In the genomic region with DNA sequence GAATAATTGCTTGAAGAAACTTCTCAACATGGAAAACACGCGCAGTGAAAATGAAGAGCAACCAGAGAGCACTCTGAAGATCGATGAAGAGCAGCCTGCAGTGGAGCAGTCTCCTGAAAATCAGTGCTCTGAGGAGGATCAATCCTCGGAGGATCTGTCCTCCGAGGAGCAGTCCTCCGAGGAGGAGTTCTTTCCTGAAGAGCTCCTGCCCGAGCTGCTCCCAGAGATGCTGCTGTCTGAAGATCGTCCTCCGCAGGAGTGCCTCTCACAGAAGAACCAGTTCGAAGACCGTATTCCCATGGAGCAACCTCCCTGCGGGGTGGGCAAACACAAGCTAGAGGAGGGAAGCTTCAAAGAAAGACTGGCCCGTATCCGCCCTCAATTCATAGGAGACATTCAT, we compare ENCODE assay signal across 9 mouse cellular contexts. TPM values are rescaled to one million over a fixed set of nuclear protein-coding genes. Genes with fewer than 3 reads are reported as not detected.
DNase-seq lines count a peak whose midpoint lies in the region; ATAC-seq lines count a peak whose summit lies in the region.
"Had no signal": no experiment of that assay in that cellular context is flagged by ENCODE, and none has a peak within 500 bp of the region (broad histone marks: within the 10 kb centered on the region; RNA-seq: fewer than 3 reads in every experiment).

No protein-coding gene starts in this region.

- no peaks in the 10 kb centered on the region for H3K4me1 ChIP-seq in kidney, embryonic 16.5 days (ENCODE audit: insufficient read depth, low read length)
- H3K4me1 ChIP-seq in embryonic facial prominence, embryonic 11.5 days (ENCODE audit: control insufficient read depth, insufficient read depth, low read length) = no peaks in the 10 kb centered on the region
- H3K4me1 ChIP-seq in hindbrain, embryonic 16.5 days (ENCODE audit: control insufficient read depth, insufficient read depth, low read depth, low read length) = no peaks in the 10 kb centered on the region
- no peaks in the 10 kb centered on the region for H3K4me1 ChIP-seq in midbrain, embryonic 11.5 days (ENCODE audit: control insufficient read depth, insufficient read depth, low read length)

- H3K27me3 ChIP-seq in kidney, embryonic 16.5 days (ENCODE audit: insufficient read depth, low read length) = peaks cover 9% of the 10 kb centered on the region
- no peaks in the 10 kb centered on the region for H3K27me3 ChIP-seq in embryonic facial prominence, embryonic 11.5 days (ENCODE audit: control insufficient read depth, insufficient read depth, low read length)
- H3K27me3 ChIP-seq in hindbrain, embryonic 16.5 days (replicated peaks; ENCODE audit: control insufficient read depth, insufficient read depth, low read length) = no peaks in the 10 kb centered on the region
- H3K27me3 ChIP-seq in midbrain, embryonic 11.5 days (ENCODE audit: control insufficient read depth, insufficient read depth, low read length) = no peaks in the 10 kb centered on the region; the same call in 1 of the 2 replicates

- DNase-seq in kidney, adult 8-10 months = no peak
- DNase-seq in embryonic facial prominence, embryonic 11.5 days (ENCODE audit: low spot score) = no peak
- DNase-seq in midbrain, embryonic 11.5 days (ENCODE audit: low spot score, missing footprints) = no peak
- DNase-seq in thymus, postnatal 4 days = no peak
- DNase-seq in frontal cortex, postnatal 25 days (ENCODE audit: low spot score in 2 of 2) = no peak
- no peak for DNase-seq in thymus, postnatal 0 days (ENCODE audit: low spot score)

- peak overlapping the region; percentile 59 for H3K4me3 ChIP-seq in kidney, embryonic 16.5 days (ENCODE audit: low read length)
- H3K4me3 ChIP-seq in embryonic facial prominence, embryonic 11.5 days (ENCODE audit: low read depth, low read length) = peak overlapping the region; percentile 49
- peak overlapping the region; percentile 50 for H3K4me3 ChIP-seq in hindbrain, embryonic 16.5 days (ENCODE audit: low read length)
- H3K4me3 ChIP-seq in midbrain, embryonic 11.5 days (ENCODE audit: low read depth, low read length) = peak overlapping the region; percentile 49

- peak; percentile 10; the same call in 1 of the 2 replicates for ATAC-seq in kidney, embryonic 16.5 days (ENCODE audit: low FRiP score, low TSS enrichment)
- ATAC-seq in embryonic facial prominence, embryonic 11.5 days (replicated peaks; ENCODE audit: insufficient number of reproducible peaks, low FRiP score, low TSS enrichment, low read depth) = no peak
- peak; percentile 43; the same call in 1 of the 2 replicates for ATAC-seq in hindbrain, embryonic 16.5 days
- peak; percentile 52 for ATAC-seq in midbrain, embryonic 11.5 days (ENCODE audit: low FRiP score)

- H3K9me3 ChIP-seq in kidney, embryonic 16.5 days (ENCODE audit: low read length) = no peaks in the 10 kb centered on the region
- no peaks in the 10 kb centered on the region for H3K9me3 ChIP-seq in embryonic facial prominence, embryonic 11.5 days (replicated peaks; ENCODE audit: control insufficient read depth, low read length)
- no peaks in the 10 kb centered on the region for H3K9me3 ChIP-seq in hindbrain, embryonic 16.5 days (ENCODE audit: control insufficient read depth, low read length)
- H3K9me3 ChIP-seq in midbrain, embryonic 11.5 days (ENCODE audit: control insufficient read depth, low read length) = no peaks in the 10 kb centered on the region
- H3K9me3 ChIP-seq: megakaryocyte, embryonic 14.5 days had no signal

- peak overlapping the region; percentile 79 for H3K27ac ChIP-seq in kidney, embryonic 16.5 days (ENCODE audit: low read length)
- peak overlapping the region; percentile 35; the same call in 1 of the 2 replicates for H3K27ac ChIP-seq in embryonic facial prominence, embryonic 11.5 days (replicated peaks; ENCODE audit: low read depth, low read length)
- H3K27ac ChIP-seq in hindbrain, embryonic 16.5 days (ENCODE audit: low read depth, low read length) = peak overlapping the region; percentile 90
- peak overlapping the region; percentile 71; the same call in 1 of the 2 replicates for H3K27ac ChIP-seq in midbrain, embryonic 11.5 days (ENCODE audit: low read depth, low read length)

- peak overlapping the region; percentile 63 for H3K4me2 ChIP-seq in kidney, embryonic 16.5 days (replicated peaks; ENCODE audit: low read depth, low read length)
- H3K4me2 ChIP-seq in embryonic facial prominence, embryonic 11.5 days (ENCODE audit: low read depth, low read length) = peak overlapping the region; percentile 48
- H3K4me2 ChIP-seq in hindbrain, embryonic 16.5 days (ENCODE audit: low read length) = peak overlapping the region; percentile 55
- peak overlapping the region; percentile 53 for H3K4me2 ChIP-seq in midbrain, embryonic 11.5 days

- H3K9ac ChIP-seq in kidney, embryonic 16.5 days (replicated peaks; ENCODE audit: low read length) = peak overlapping the region; percentile 74
- peak overlapping the region; percentile 68 for H3K9ac ChIP-seq in embryonic facial prominence, embryonic 11.5 days (replicated peaks; ENCODE audit: low read length)
- peak overlapping the region; percentile 72 for H3K9ac ChIP-seq in hindbrain, embryonic 16.5 days (ENCODE audit: low read depth, low read length)
- peak overlapping the region; percentile 71 for H3K9ac ChIP-seq in midbrain, embryonic 11.5 days (ENCODE audit: low read length)

- no peaks in the 10 kb centered on the region for H3K36me3 ChIP-seq in kidney, embryonic 16.5 days (ENCODE audit: insufficient read depth, low read length)
- H3K36me3 ChIP-seq in embryonic facial prominence, embryonic 11.5 days (replicated peaks; ENCODE audit: control insufficient read depth, insufficient read depth, low read depth, low read length) = no peaks in the 10 kb centered on the region
- no peaks in the 10 kb centered on the region for H3K36me3 ChIP-seq in hindbrain, embryonic 16.5 days (ENCODE audit: control insufficient read depth, insufficient read depth, low read length)
- no peaks in the 10 kb centered on the region for H3K36me3 ChIP-seq in midbrain, embryonic 11.5 days (ENCODE audit: control insufficient read depth, insufficient read depth, low read length)

- WGBS in kidney, embryonic 16.5 days = 25% methylated on average over 14 of the region's 14 CpGs
- WGBS in embryonic facial prominence, embryonic 11.5 days = 29% methylated on average over 14 of the region's 14 CpGs
- 26% methylated on average over 14 of the region's 14 CpGs for WGBS in hindbrain, embryonic 16.5 days
- 22% methylated on average over 14 of the region's 14 CpGs for WGBS in midbrain, embryonic 11.5 days

RNA-seq across cellular contexts. Expression of gene Tceal1, which starts 1.0 kb away (rescaled TPM):
- 9.7 and 10.9 TPM in 2 replicates for polyA plus RNA-seq in kidney, embryonic 16.5 days (2015; fragmentation: Nextera tagmentation; extraction: Ambion mirVana)
- 9.5 and 11.5 TPM in 2 replicates for polyA plus RNA-seq in embryonic facial prominence, embryonic 11.5 days (2014; fragmentation: Nextera tagmentation; extraction: Ambion mirVana)
- polyA plus RNA-seq in hindbrain, embryonic 16.5 days (2015; fragmentation: Nextera tagmentation; extraction: Ambion mirVana) = 23.2 and 27.7 TPM in 2 replicates
- 11.4 and 14.5 TPM in 2 replicates for polyA plus RNA-seq in midbrain, embryonic 11.5 days (2014; fragmentation: Nextera tagmentation; extraction: Ambion mirVana)
- 0.66 and 0.73 TPM in 2 replicates for polyA plus RNA-seq in thymus, postnatal 0 days (2015; fragmentation: Nextera tagmentation; extraction: Ambion mirVana)

RNA-seq across cellular contexts. Expression of gene Morf4l2, which starts 34.7 kb away (rescaled TPM):
- 557 and 569 TPM in 2 replicates for polyA plus RNA-seq in kidney, embryonic 16.5 days (2015; fragmentation: Nextera tagmentation; extraction: Ambion mirVana)
- 688 and 708 TPM in 2 replicates for polyA plus RNA-seq in embryonic facial prominence, embryonic 11.5 days (2014; fragmentation: Nextera tagmentation; extraction: Ambion mirVana)
- 541 and 552 TPM in 2 replicates for polyA plus RNA-seq in hindbrain, embryonic 16.5 days (2015; fragmentation: Nextera tagmentation; extraction: Ambion mirVana)
- 669 and 699 TPM in 2 replicates for polyA plus RNA-seq in midbrain, embryonic 11.5 days (2014; fragmentation: Nextera tagmentation; extraction: Ambion mirVana)
- 243 and 259 TPM in 2 replicates for polyA plus RNA-seq in thymus, postnatal 0 days (2015; fragmentation: Nextera tagmentation; extraction: Ambion mirVana)

Comparison
In these comparisons a context has a peak if more than half of its experiments do, and no peak if none do; other contexts are left out.
1. H3K27ac ChIP-seq: peak in every context shown above with its lines; median percentile 90 in hindbrain, embryonic 16.5 days; 79 in kidney, embryonic 16.5 days; 71 in midbrain, embryonic 11.5 days; 35 in embryonic facial prominence, embryonic 11.5 days.